Mouse (Mus musculus): Measurements from ENCODE around the gene Ntng2. TPM values are rescaled to one million over a fixed set of nuclear protein-coding genes. Genes with fewer than 3 reads are reported as not detected.
A peak's percentile ranks its signal among the peaks of the same experiment; 100 is the strongest.

The Ntng2 gene
- total RNA-seq, 2 experiments from 2014 or later = 25.0 to 27.0 TPM

DNA sequence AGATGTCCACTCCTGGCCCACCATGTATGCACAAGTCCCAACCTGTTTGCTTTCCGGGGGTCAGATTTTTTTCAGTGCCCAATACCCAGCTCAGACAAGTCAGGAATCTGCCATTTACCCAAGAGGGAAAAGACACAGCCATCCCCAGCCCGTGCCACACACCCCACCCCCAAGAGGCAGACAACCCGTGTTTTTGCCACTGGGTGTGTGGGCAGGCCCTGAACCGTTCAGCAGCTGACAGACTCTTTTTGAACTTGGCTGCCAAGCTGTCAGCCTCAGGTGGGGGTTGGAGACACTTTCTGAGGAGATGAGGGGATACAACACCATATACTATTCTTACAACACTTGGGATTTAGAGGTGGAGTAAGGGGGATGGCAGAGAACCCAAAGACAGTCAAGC is 18.8 kb downstream of the Ntng2 start:
- no peak for TF ChIP-seq CTCF (IDR thresholded peaks at IDR 0.05)
- DNase-seq = no peak
- intact Hi-C loops (cut with DNase I) = no loop called here
- Histone ChIP-seq H3K4me3 (no peak overlapping the region), H3K27ac (peak overlapping the region; percentile 76)

DNA sequence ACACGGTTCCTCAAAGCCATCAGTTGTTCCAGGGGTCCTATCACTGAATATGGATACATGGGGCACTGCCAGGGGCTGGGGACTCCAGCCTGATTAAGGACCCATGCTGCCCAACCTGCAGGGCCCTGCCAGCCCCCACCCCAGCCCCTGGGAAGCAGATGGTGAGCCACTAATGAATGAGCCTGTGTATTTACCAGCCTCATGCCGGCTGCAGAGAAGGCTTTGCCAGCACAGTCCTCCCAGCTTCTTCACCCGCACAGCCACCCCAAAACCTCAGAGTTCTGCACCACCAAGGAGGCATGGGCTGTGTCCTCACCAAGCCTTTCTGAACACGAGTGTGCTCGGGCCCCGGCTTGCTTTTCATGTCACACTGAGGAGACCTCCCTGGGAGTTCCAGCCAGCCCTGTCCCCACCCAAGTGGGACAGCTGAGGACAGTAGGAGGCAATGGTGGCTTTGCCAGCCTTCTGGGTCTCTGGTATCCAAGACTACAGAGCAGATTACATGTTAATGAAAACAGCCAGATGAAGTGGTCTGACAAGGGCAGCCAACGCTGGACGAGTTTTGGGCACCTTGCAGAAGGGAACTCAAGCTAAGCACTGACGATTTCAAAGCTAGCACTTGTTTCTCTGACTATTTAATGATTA is 22.5 kb downstream of the Ntng2 start:
- no peak overlapping the region for H3K4me3 ChIP-seq
- no peak overlapping the region for H3K27ac ChIP-seq
- TF ChIP-seq CTCF (IDR thresholded peaks at IDR 0.05) = no peak
- no peak for DNase-seq
- intact Hi-C loops (cut with DNase I) = no loop called here

DNA sequence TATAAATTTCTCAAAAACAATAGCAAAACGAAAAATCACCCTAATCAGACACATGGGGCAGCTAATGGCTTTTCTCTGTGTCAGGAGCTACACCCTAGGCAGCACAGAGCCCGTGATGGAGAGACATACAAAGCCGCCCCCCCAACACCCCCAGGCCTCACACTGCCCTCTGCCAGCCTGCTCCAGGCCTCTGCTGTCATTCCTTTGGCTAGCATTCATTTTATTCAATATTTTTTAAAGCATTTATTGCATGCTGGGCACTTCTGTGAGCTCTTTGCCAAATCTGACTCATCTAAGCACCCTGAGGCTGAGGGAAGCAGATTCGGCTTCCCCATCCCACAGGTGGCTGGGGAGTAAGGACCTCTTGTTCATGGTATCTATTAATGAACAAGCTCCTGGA is 26.1 kb downstream of the Ntng2 start:
- DNase-seq = no peak
- intact Hi-C loops (cut with DNase I) = no loop called here
- no peak for TF ChIP-seq CTCF (IDR thresholded peaks at IDR 0.05)
- Histone ChIP-seq H3K4me3 (no peak overlapping the region), H3K27ac (no peak overlapping the region)

DNA sequence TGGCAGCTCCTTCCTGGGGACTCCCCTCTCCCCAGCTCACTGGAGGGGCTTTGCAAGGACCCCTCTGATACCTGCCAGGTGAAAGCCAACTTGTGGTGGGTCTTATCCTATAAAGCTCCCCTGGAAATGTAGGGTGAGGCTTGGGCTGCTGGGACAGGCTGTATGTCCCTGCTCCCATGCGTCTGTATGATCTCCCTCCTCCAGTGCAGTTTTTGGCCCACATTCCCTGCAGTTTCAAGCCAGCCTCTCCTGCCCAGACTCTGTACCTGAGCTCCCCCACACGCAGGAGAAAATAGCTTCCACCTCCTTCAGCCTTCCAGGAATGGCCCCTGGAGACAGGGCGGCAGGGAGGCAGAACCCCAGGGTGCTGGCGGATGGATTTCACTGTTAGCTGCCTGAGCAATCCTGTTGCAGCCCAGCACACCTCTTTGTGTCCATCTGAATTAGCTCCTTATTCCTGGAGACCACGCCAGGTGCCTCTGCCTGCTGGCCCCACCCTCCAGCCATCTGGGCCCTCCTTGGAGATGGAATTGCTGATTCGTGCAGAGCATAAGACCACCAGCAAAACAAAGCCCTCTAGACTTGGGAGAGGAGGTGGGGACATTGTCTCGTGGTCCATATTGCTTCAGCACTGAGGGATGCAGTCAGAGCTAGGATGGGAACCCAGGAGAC is 29.1 kb downstream of the Ntng2 start:
- intact Hi-C loops (cut with DNase I) = no loop called here
- Histone ChIP-seq H3K4me3 (no peak overlapping the region), H3K27ac (peak overlapping the region; percentile 31; the same call in 1 of the 2 replicates)
- DNase-seq = no peak
- no peak for TF ChIP-seq CTCF (IDR thresholded peaks at IDR 0.05)

DNA sequence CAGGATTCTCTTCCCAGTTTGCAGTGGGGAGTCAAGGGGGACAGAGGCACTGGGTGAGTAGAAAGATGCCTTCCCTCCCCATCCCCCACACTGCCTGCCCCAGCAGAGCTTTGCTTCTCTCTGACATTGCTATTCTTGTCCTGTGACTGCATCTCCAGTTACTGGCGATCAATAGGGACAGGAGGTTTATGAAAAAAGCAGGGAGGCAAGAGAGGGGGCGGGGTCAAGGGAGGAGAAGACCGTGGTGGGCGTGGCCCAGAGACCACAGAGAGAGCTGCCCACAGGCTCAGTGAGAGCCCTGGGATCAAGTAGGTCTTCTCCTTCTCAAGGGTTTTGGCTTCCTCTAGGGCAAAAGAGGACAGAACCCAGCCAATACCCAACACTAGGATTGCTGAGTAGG is 30.5 kb downstream of the Ntng2 start:
- Histone ChIP-seq H3K4me3 (peak overlapping the region; percentile 15; the same call in 1 of the 2 replicates), H3K27ac (peak overlapping the region; percentile 76)
- no peak for TF ChIP-seq CTCF (IDR thresholded peaks at IDR 0.05)
- peak; percentile 71 for DNase-seq
- intact Hi-C loops (cut with DNase I) = no loop called here

DNA sequence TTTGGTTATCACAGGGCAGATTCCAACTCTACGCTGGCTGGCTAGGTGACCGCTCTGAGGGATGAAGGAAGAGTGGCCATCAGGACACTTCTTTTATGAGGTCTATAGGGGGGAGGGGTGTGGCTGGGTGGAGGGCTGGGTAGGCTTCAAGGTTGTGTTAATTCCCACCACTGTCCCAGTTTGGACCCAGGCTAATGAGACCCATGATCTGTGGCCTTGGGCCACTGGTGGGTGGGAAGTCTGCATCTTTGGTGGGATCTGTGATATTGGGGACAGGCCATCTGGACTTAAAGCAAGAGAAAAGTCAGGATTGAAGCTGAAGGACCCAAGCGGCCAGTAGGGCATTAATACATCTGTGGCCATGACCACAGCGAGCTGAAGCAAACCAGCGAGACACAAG is 34.0 kb downstream of the Ntng2 start:
- DNase-seq = no peak
- Histone ChIP-seq H3K27ac (peak overlapping the region; percentile 92), H3K4me3 (no peak overlapping the region)
- TF ChIP-seq CTCF (IDR thresholded peaks at IDR 0.05) = no peak
- intact Hi-C loops (cut with DNase I) = loop anchor here (10.0 kb wide), 1 partner anchor 126 kb away; the partner anchor contains the start of gene Med27

DNA sequence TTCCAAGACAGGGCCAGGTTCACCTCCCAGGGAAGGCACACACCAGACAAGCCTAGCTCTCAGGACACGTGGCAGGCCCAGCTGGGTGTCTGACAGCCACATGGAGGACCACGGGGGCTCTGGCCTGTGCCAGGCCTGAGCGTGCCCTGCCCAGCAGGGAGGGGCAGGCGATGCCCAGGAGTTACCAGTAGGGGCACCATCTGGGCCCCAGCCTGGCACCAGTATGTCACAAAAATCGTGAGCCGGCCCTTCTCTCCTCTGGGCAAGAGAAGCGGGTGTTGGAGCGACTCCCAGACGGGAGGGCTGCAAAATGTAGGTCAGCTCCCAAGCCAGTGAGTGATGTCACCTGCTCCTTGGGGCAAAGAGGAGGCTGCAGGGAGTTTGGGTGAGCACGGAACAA is 34.9 kb downstream of the Ntng2 start:
- TF ChIP-seq CTCF (IDR thresholded peaks at IDR 0.05) = peak; percentile 75
- Histone ChIP-seq H3K4me3 (peak overlapping the region; percentile 57), H3K27ac (peak overlapping the region; percentile 92)
- intact Hi-C loops (cut with DNase I) = loop anchor here (1.0 to 10.0 kb wide), 4 partner anchors 20 to 203 kb away; partner anchors contain the start of gene Med27
- peak; percentile 95 for DNase-seq

DNA sequence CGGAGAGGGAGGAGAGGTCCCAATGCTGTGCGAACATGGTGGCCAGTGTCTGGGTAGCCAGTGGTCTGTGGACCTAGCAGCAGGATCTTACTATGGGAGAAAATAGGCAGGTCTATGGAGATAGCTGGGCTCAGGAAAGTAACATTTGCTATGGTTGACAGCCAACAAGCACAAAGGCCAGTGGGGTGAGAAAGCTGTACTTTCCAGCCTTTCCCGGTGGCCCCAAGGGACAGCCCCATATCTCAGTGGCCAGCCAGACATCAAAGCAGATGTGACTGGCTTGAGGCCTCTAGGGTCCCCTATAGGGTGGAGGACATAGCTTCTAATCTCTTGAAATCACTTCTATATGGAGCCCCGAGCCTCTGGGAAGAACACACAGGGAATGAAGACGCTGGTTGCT is 35.8 kb downstream of the Ntng2 start:
- TF ChIP-seq CTCF (IDR thresholded peaks at IDR 0.05) = no peak
- intact Hi-C loops (cut with DNase I) = loop anchor here (1.0 to 10.0 kb wide), 4 partner anchors 21 to 204 kb away; partner anchors contain the start of gene Med27
- Histone ChIP-seq H3K27ac (peak overlapping the region; percentile 92), H3K4me3 (peak overlapping the region; percentile 57)
- no peak for DNase-seq

DNA sequence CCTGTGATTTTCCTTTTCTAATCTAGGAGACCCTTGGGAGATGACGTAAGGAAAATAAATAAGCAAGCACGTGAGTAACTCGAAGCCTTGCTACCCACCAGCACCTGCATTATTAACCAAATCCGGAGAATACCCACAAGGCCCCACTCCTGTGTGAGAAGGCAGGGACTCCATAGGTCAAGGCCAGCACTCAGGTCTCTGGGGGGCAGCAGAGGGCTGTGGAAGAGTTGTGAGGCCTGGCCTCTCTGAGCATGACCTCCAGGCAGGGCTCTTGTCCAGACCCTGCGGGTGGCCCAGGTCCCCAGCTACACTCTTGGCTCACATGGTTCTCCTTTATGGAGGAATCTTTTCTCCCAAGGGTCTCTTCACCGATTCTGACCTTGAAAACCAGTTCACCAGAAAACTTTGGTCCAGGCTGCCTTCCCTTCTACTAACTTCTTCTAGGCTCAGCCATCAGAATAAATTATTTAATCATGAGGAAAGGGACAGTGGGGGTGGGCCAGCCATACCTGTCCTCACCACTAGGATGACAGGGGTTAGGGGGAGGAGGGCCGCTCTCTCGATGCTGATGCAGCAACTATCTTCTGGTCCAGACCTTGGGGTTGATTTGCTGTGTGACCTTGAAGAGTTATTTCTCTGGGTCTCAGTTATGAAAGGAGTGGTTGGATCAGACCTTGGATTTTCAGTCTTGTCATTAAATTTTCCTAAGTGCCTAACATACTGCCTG is 36.4 kb downstream of the Ntng2 start:
- intact Hi-C loops (cut with DNase I) = loop anchor here (1.0 to 10.0 kb wide), 5 partner anchors 22 to 338 kb away; partner anchors contain the start of gene Med27
- TF ChIP-seq CTCF (IDR thresholded peaks at IDR 0.05) = peak; percentile 78
- Histone ChIP-seq H3K27ac (peak overlapping the region; percentile 92), H3K4me3 (peak overlapping the region; percentile 57)
- DNase-seq = peak; percentile 93

DNA sequence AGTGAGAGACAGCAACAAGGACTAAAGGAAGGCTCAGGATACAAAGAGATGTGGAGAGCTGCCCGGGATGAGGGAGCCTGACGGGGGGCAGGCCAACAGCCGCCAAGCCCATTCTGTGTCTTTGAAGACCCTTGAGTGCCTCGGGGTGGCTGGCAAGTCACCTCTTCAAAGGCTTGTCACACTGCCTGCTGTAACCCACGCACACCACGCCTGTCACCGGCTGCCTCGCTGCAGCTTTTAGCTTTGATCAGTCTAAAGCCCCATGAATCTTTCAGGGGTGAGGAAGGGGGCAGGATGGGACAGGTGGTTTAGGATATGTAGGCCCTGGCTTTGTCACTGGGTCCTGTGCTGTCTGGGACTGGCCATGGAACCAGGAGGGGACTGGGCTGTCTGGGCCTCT is 46.6 kb downstream of the Ntng2 start:
- Histone ChIP-seq H3K27ac (no peak overlapping the region), H3K4me3 (no peak overlapping the region)
- TF ChIP-seq CTCF (IDR thresholded peaks at IDR 0.05) = no peak
- intact Hi-C loops (cut with DNase I) = no loop called here
- no peak for DNase-seq

DNA sequence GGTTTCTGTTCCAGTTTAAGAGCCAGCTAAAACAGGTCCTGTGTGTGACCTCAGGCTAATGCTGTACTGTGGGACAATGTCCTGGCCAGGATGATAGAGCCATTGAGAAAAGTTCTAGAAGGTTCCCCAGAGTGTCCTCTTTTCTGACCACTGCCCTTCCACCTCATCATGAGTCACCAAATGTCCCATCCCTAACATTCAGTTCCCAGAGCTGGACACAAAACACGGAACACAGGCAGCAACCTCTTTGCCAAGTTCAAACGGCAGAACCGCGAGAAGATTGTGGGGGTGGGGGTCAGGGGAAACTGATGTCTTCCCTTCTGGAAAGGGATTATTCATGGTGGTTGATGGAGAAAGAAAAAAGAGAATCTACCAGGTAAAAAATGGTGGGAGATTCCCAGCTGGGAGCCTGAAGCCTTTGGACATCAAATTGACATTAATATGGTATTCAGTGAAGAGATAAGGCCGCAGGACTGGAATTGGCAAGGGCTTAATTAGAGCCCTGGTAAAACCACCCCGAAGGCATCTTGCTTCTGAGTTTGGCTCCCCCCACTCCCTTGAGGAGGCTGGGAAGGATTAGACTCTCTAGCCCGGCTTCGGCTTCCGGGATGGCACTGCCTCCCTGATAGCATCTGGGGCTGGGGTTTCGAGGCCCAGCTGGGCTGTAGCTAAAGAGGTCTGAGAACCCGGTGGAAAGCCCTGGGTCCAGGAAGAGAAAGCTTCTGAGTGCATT is 51.4 kb downstream of the Ntng2 start:
- no peak for TF ChIP-seq CTCF (IDR thresholded peaks at IDR 0.05)

DNA sequence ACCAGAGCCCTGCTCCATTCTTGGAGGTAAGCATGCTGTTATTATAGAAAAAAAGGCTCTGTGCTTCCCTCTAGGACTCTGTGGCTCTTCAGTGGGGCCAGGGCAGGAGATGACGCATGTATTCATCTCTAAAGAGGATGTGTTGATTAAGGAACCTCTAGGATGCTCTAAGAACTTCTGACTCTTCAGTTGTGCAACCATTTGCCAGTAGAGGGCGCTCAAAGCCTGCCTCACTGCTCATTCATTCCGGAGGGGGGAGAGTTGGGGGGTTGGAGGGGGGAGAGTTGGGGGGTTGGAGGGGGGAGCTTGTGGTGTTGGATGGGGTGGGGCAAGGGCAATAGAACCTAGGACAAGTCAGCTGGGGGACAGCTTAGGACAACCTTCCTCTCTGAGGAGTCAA is 52.9 kb downstream of the Ntng2 start:
- H3K4me3 ChIP-seq = no peak overlapping the region
- intact Hi-C loops (cut with DNase I) = loop anchor here (2.0 to 5.0 kb wide), 2 partner anchors 217 to 355 kb away; no protein-coding TSS in a partner anchor
- TF ChIP-seq CTCF (IDR thresholded peaks at IDR 0.05) = peak; percentile 60
- no peak overlapping the region for H3K27ac ChIP-seq
- DNase-seq = peak; percentile 65

More for the DNA sequence above, 51.4 kb downstream of the Ntng2 start:
- DNase-seq = no peak
- intact Hi-C loops (cut with DNase I) = loop anchor here (2.0 kb wide), 1 partner anchor 353 kb away; no protein-coding TSS in a partner anchor
- Histone ChIP-seq H3K27ac (no peak overlapping the region), H3K4me3 (no peak overlapping the region)

Measured in gastrocnemius, adult 2 months (tissue).